Mouse (Mus musculus): ENCODE data around the gene Pou2f3.

DNA sequence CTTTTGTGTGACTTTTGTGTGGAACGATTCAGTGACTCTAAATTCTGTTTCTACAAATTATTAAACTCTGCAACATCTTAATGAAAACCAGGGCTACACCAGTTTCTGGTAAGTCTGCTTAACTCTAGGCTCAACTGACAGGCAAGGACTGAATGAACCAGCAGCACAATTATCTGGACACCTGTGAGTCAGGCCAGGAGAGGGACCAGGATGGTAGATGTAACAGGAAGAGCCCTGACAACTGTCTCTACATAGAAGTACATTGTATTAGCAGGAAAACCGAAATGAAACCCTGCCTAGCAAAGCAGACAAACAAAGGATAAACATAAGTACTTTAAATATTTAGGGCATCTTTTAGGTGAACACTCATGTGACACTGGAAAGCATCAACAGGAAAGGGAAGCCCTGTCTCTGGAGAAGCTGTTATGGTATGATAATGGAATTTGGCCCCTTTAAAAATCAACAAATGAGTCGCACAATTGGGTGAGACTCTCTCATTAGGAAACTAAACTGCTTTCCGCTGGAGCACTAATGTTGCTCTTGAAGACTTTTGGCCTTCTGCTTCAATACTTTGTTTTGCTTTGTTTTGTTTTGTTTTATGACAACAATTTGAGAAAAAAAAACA is 106.4 kb downstream of the Pou2f3 start:
- no peak for TF ChIP-seq CTCF (IDR thresholded peaks at IDR 0.05 in 2 of 3, conservative IDR thresholded peaks at IDR 0.05 in 1 of 3; ENCODE audit: control insufficient read depth in 1 of 3, insufficient read depth in 1 of 3, low read depth in 2 of 3, low read length in 3 of 3, poor library complexity in 1 of 3, severe bottlenecking in 1 of 3)
- no peak for TF ChIP-seq UBTF (IDR thresholded peaks at IDR 0.05; ENCODE audit: borderline replicate concordance, insufficient read depth, low read depth, low read length)
- no peak for TF ChIP-seq ZKSCAN1 (IDR thresholded peaks at IDR 0.05; ENCODE audit: low read depth, low read length)

All from MEL (cell line).